Mouse (Mus musculus): ENCODE results near the gene Amph. TPM values are rescaled to one million over a fixed set of nuclear protein-coding genes. Genes with fewer than 3 reads are reported as not detected.

Amph gene
- polyA plus RNA-seq, 1 experiment from 2014 or later, result 1.2 TPM

DNA sequence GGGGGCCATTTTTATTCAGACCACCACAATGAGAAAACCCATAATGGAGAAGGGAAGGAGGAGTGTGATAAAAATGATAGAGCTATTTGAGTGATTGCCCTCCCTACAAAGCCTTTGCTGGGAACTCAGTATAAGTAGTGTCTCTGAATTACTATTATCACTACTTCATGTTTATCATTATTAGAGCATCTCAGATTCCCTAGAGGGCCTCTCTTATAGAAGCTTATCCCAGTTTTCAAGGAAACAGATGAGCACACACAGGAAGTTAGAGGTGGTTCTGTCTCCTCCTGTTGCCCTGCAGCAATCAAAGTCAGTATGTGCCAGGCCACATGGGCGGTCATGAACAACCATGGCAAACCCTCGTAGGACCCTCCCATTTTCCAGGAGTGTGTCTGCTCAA, 190.5 kb downstream of the Amph start:
- H3K36me3 ChIP-seq (ENCODE audit: control insufficient read depth, insufficient read depth, low read length), result no peaks in the 10 kb centered on the region
- H3K9ac ChIP-seq (ENCODE audit: low read depth, low read length), result no peak overlapping the region
- H3K4me3 ChIP-seq (ENCODE audit: low read depth, low read length), result no peak overlapping the region
- H3K4me1 ChIP-seq (replicated peaks; ENCODE audit: control insufficient read depth, insufficient read depth, low read length), result peaks cover 4% of the 10 kb centered on the region; the same call in 1 of the 2 replicates
- 89% methylated on average over 2 of the region's 2 CpGs for WGBS
- no peaks in the 10 kb centered on the region for H3K27me3 ChIP-seq (replicated peaks; ENCODE audit: control insufficient read depth, insufficient read depth, low read length)
- no peaks in the 10 kb centered on the region for H3K9me3 ChIP-seq (ENCODE audit: control insufficient read depth, low read length)
- no peak overlapping the region for H3K4me2 ChIP-seq
- no peak for DNase-seq (ENCODE audit: low spot score)
- no peak overlapping the region for H3K27ac ChIP-seq (ENCODE audit: low read depth, low read length)
- no peak for ATAC-seq (replicated peaks; ENCODE audit: low FRiP score)

DNA sequence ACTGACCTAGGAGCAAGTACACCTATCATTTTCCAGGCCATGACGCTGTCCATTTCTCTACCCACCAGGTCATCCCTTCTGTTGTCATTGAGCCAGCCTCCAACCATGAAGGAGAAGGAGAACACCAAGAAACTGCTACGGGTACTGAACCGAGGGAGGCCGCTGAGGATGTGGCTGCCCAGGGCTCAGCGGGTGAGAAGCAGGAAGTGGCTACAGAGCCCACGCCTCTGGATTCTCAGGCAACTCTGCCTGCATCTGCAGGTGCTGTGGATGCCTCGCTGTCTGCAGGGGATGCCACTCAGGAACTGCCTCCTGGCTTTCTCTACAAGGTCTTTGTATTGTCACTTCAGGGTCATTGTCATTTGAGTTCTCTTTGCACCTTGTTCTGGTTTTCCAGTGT, 191.1 kb downstream of the Amph start:
- Histone ChIP-seq H3K27ac (ENCODE audit: low read depth, low read length) (no peak overlapping the region), H3K4me3 (ENCODE audit: low read depth, low read length) (no peak overlapping the region), H3K9ac (ENCODE audit: low read depth, low read length) (no peak overlapping the region), H3K27me3 (replicated peaks; ENCODE audit: control insufficient read depth, insufficient read depth, low read length) (no peaks in the 10 kb centered on the region), H3K9me3 (ENCODE audit: control insufficient read depth, low read length) (no peaks in the 10 kb centered on the region), H3K36me3 (ENCODE audit: control insufficient read depth, insufficient read depth, low read length) (no peaks in the 10 kb centered on the region), H3K4me1 (replicated peaks; ENCODE audit: control insufficient read depth, insufficient read depth, low read length) (peaks cover 4% of the 10 kb centered on the region; the same call in 1 of the 2 replicates), H3K4me2 (no peak overlapping the region)
- 68% methylated on average over 7 of the region's 7 CpGs for WGBS
- no peak for ATAC-seq (replicated peaks; ENCODE audit: low FRiP score)
- DNase-seq (ENCODE audit: low spot score), result no peak

DNA sequence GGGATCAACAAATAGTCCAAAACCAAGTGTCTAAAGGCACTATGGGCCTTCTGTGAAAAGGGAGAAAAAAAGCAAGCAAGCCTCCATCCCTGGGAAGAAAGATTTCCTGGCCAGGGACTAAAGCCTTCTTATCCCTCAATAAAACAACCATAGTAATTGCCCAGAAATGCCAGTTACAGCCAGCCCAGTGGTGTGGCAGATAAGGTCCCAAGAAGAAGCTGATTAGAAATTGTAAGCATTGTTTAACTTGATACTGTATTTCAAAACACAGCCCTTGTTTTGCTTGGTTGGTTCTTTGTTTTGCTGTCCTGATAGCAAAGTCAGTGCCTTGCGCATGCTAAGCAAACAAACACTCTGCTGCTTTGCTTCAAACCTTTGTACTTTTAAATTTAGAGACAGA, 191.8 kb downstream of the Amph start:
- Histone ChIP-seq H3K36me3 (ENCODE audit: control insufficient read depth, insufficient read depth, low read length) (no peaks in the 10 kb centered on the region), H3K4me2 (no peak overlapping the region), H3K4me1 (replicated peaks; ENCODE audit: control insufficient read depth, insufficient read depth, low read length) (peaks cover 4% of the 10 kb centered on the region; the same call in 1 of the 2 replicates), H3K4me3 (ENCODE audit: low read depth, low read length) (no peak overlapping the region), H3K27ac (ENCODE audit: low read depth, low read length) (no peak overlapping the region), H3K27me3 (replicated peaks; ENCODE audit: control insufficient read depth, insufficient read depth, low read length) (no peaks in the 10 kb centered on the region), H3K9ac (ENCODE audit: low read depth, low read length) (no peak overlapping the region), H3K9me3 (ENCODE audit: control insufficient read depth, low read length) (no peaks in the 10 kb centered on the region)
- WGBS, result 52% methylated on average over 1 of the region's 1 CpGs
- peak; percentile 65 for ATAC-seq (replicated peaks; ENCODE audit: low FRiP score)
- DNase-seq (ENCODE audit: low spot score), result no peak

- H3K4me3 ChIP-seq (ENCODE audit: low read depth, low read length), result no peak overlapping the region
- ATAC-seq (replicated peaks; ENCODE audit: low FRiP score), result no peak
- 81% methylated on average over 3 of the region's 3 CpGs for WGBS
- H3K27ac ChIP-seq (ENCODE audit: low read depth, low read length), result no peak overlapping the region
- DNase-seq (ENCODE audit: low spot score), result no peak
- H3K9ac ChIP-seq (ENCODE audit: low read depth, low read length), result no peak overlapping the region
- H3K9me3 ChIP-seq (ENCODE audit: control insufficient read depth, low read length), result no peaks in the 10 kb centered on the region
- H3K4me2 ChIP-seq, result no peak overlapping the region
- no peaks in the 10 kb centered on the region for H3K27me3 ChIP-seq (replicated peaks; ENCODE audit: control insufficient read depth, insufficient read depth, low read length)
- H3K36me3 ChIP-seq (ENCODE audit: control insufficient read depth, insufficient read depth, low read length), result no peaks in the 10 kb centered on the region
- H3K4me1 ChIP-seq (replicated peaks; ENCODE audit: control insufficient read depth, insufficient read depth, low read length), result peaks cover 4% of the 10 kb centered on the region; the same call in 1 of the 2 replicates
These were observed 195.8 kb downstream of the Amph start for GRCm38 (mm10) chr13:19143766-19144165.

DNA sequence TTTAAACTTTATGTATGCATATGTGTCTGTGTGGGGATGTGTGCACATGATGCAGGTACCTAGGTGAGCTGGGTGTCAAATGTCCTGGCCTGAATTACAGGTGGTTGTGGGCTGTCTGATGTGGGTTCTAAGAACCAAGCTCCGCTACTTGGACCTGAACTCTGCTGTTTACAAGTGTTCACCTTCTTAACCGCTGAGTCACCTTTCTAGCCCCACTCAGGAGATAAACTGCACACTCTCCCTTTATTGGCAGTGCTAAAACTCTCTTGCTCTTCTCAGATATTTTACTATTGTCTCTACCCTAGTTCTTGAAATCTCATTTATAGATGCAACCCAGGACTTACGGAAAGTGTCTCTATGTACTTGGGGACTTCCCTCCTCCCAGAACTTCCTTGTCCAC, 199.5 kb downstream of the Amph start:
- Histone ChIP-seq H3K9me3 (ENCODE audit: control insufficient read depth, low read length) (no peaks in the 10 kb centered on the region), H3K4me3 (ENCODE audit: low read depth, low read length) (no peak overlapping the region), H3K4me2 (no peak overlapping the region), H3K9ac (ENCODE audit: low read depth, low read length) (no peak overlapping the region), H3K27ac (ENCODE audit: low read depth, low read length) (no peak overlapping the region), H3K4me1 (replicated peaks; ENCODE audit: control insufficient read depth, insufficient read depth, low read length) (no peaks in the 10 kb centered on the region; the same call in 1 of the 2 replicates), H3K27me3 (replicated peaks; ENCODE audit: control insufficient read depth, insufficient read depth, low read length) (no peaks in the 10 kb centered on the region), H3K36me3 (ENCODE audit: control insufficient read depth, insufficient read depth, low read length) (no peaks in the 10 kb centered on the region)
- WGBS, result 79% methylated on average over 3 of the region's 3 CpGs
- ATAC-seq (replicated peaks; ENCODE audit: low FRiP score) (no peak), DNase-seq (ENCODE audit: low spot score) (no peak)

DNA sequence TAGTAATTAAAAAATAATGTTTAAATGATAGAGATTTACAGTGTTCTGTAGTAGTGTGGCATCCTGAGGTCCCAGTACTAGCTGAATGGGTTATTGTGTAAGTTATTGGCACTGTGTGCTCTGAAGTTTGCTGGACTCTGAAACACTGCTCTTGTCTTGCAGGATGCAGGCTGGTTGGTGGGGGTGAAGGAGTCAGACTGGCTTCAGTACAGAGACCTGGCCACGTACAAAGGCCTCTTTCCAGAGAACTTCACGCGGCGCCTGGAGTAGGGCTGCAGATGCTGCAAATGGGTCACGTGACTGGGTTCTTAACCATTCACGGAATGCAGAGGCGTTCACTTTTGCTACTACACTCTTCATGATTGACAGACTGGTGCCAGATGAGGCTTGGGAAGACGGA, 201.6 kb downstream of the Amph start:
- H3K9me3 ChIP-seq (ENCODE audit: control insufficient read depth, low read length), result no peaks in the 10 kb centered on the region
- 82% methylated on average over 8 of the region's 8 CpGs for WGBS
- no peak overlapping the region for H3K27ac ChIP-seq (ENCODE audit: low read depth, low read length)
- no peaks in the 10 kb centered on the region for H3K27me3 ChIP-seq (replicated peaks; ENCODE audit: control insufficient read depth, insufficient read depth, low read length)
- H3K4me1 ChIP-seq (replicated peaks; ENCODE audit: control insufficient read depth, insufficient read depth, low read length), result no peaks in the 10 kb centered on the region; the same call in 1 of the 2 replicates
- DNase-seq (ENCODE audit: low spot score), result no peak
- H3K4me2 ChIP-seq, result no peak overlapping the region
- no peaks in the 10 kb centered on the region for H3K36me3 ChIP-seq (ENCODE audit: control insufficient read depth, insufficient read depth, low read length)
- H3K9ac ChIP-seq (ENCODE audit: low read depth, low read length), result no peak overlapping the region
- no peak overlapping the region for H3K4me3 ChIP-seq (ENCODE audit: low read depth, low read length)
- no peak for ATAC-seq (replicated peaks; ENCODE audit: low FRiP score)

GRCm38 (mm10) chr13:19150438-19151301, 202.7 kb downstream of the Amph start:
- no peaks in the 10 kb centered on the region for H3K9me3 ChIP-seq (ENCODE audit: control insufficient read depth, low read length)
- no peak overlapping the region for H3K4me2 ChIP-seq
- H3K27me3 ChIP-seq (replicated peaks; ENCODE audit: control insufficient read depth, insufficient read depth, low read length), result no peaks in the 10 kb centered on the region
- ATAC-seq (replicated peaks; ENCODE audit: low FRiP score) (peak; percentile 77), DNase-seq (ENCODE audit: low spot score) (no peak)
- no peak overlapping the region for H3K27ac ChIP-seq (ENCODE audit: low read depth, low read length)
- H3K36me3 ChIP-seq (ENCODE audit: control insufficient read depth, insufficient read depth, low read length), result no peaks in the 10 kb centered on the region
- WGBS, result 69% methylated on average over 12 of the region's 12 CpGs
- H3K4me1 ChIP-seq (replicated peaks; ENCODE audit: control insufficient read depth, insufficient read depth, low read length), result no peaks in the 10 kb centered on the region; the same call in 1 of the 2 replicates
- no peak overlapping the region for H3K4me3 ChIP-seq (ENCODE audit: low read depth, low read length)
- H3K9ac ChIP-seq (ENCODE audit: low read depth, low read length), result no peak overlapping the region

DNA sequence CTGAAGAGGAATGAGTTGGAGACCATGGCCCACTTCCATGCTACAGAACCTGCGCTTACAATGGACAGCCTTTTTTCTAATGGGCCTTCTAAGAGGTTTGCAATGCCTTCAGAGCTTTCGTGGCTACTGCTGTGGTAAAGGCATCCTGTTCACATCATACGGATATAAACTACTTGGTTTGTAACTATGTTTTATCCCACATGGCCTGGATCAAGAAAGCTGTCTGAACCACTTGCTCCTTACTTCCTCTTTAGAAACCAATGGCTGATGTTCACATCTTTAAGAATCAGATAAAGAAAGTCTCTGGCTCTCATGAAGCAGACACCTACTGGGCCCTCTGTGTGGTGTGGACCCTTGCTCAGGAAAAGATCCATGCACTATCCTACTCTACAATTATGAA, 204.1 kb downstream of the Amph start:
- no peak overlapping the region for H3K4me2 ChIP-seq
- DNase-seq (ENCODE audit: low spot score) (no peak), ATAC-seq (replicated peaks; ENCODE audit: low FRiP score) (no peak)
- H3K27ac ChIP-seq (ENCODE audit: low read depth, low read length), result no peak overlapping the region
- no peaks in the 10 kb centered on the region; the same call in 1 of the 2 replicates for H3K4me1 ChIP-seq (replicated peaks; ENCODE audit: control insufficient read depth, insufficient read depth, low read length)
- H3K4me3 ChIP-seq (ENCODE audit: low read depth, low read length), result no peak overlapping the region
- no peaks in the 10 kb centered on the region for H3K36me3 ChIP-seq (ENCODE audit: control insufficient read depth, insufficient read depth, low read length)
- 78% methylated on average over 3 of the region's 3 CpGs for WGBS
- H3K9ac ChIP-seq (ENCODE audit: low read depth, low read length), result no peak overlapping the region
- no peaks in the 10 kb centered on the region for H3K27me3 ChIP-seq (replicated peaks; ENCODE audit: control insufficient read depth, insufficient read depth, low read length)
- no peaks in the 10 kb centered on the region for H3K9me3 ChIP-seq (ENCODE audit: control insufficient read depth, low read length)

DNA sequence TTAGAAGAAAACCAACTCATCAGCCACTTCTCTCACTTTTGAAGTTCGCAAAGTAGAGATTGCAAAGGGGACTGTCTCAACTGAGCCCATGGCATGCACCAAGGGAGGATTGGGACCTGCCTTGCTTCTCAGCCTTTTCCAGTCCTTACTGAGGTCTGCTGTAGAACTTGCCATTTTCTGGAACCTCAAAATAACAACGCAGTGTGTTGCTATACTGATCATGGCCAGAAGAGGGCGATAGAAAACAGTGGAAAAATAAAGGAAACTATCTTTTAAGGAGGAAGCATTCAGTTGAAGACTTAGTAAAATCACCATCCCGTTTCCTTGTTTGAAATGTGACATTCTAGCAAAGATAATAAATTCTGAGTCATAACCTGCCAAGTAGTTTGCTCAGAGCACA, 210.5 kb downstream of the Amph start:
- no peak overlapping the region for H3K27ac ChIP-seq (ENCODE audit: low read depth, low read length)
- ATAC-seq (replicated peaks; ENCODE audit: low FRiP score), result no peak
- H3K4me2 ChIP-seq, result no peak overlapping the region
- H3K36me3 ChIP-seq (ENCODE audit: control insufficient read depth, insufficient read depth, low read length), result no peaks in the 10 kb centered on the region
- no peaks in the 10 kb centered on the region for H3K4me1 ChIP-seq (replicated peaks; ENCODE audit: control insufficient read depth, insufficient read depth, low read length)
- DNase-seq (ENCODE audit: low spot score), result no peak
- 30% methylated on average over 4 of the region's 4 CpGs for WGBS
- no peak overlapping the region for H3K9ac ChIP-seq (ENCODE audit: low read depth, low read length)
- H3K27me3 ChIP-seq (replicated peaks; ENCODE audit: control insufficient read depth, insufficient read depth, low read length), result no peaks in the 10 kb centered on the region
- no peaks in the 10 kb centered on the region for H3K9me3 ChIP-seq (ENCODE audit: control insufficient read depth, low read length)
- H3K4me3 ChIP-seq (ENCODE audit: low read depth, low read length), result no peak overlapping the region

All from liver, embryonic 11.5 days (tissue).